Mouse (Mus musculus): ENCODE data around the gene Vmn1r70. TPM values are rescaled to one million over a fixed set of nuclear protein-coding genes. Genes with fewer than 3 reads are reported as not detected.

Vmn1r70 gene
- not detected in 2 replicates for polyA plus RNA-seq (2012; rRNA removed)

GRCm38 (mm10) chr7:10631232-10631631 is at the start of gene Vmn1r70:
Gene Vmn1r70 (plus strand): TSS chr7:10631532.
- no peak for TF ChIP-seq POLR2A (IDR thresholded peaks at IDR 0.05; ENCODE audit: low read depth, low read length)
- no peak for TF ChIP-seq CTCF (IDR thresholded peaks at IDR 0.05; ENCODE audit: extremely low read depth, insufficient read length, insufficient replicate concordance, low read depth, low read length)
- Histone ChIP-seq H3K36me3 (ENCODE audit: control insufficient read depth, insufficient read depth, low read length) (no peaks in the 10 kb centered on the region), H3K4me3 (ENCODE audit: low read depth, low read length) (no peak within 1 kb of the TSS), H3K27ac (ENCODE audit: insufficient read depth, low read depth, low read length) (no peak within 1 kb of the TSS), H3K27me3 (ENCODE audit: control insufficient read depth, insufficient read depth, low read length) (no peaks in the 10 kb centered on the region), H3K4me1 (ENCODE audit: control insufficient read depth, insufficient read depth, insufficient read length, low read length) (no peaks in the 10 kb centered on the region)
- WGBS = 67% methylated on average over 1 of the region's 1 CpGs

GRCm38 (mm10) chr7:10613559-10613958 is 17.8 kb upstream of the Vmn1r70 start, which contains the start of gene Vmn1r69:
Gene Vmn1r69 (minus strand): TSS chr7:10613659.
- no peak for TF ChIP-seq CTCF (IDR thresholded peaks at IDR 0.05; ENCODE audit: extremely low read depth, insufficient read length, insufficient replicate concordance, low read depth, low read length)
- TF ChIP-seq POLR2A (IDR thresholded peaks at IDR 0.05; ENCODE audit: low read depth, low read length) = no peak
- H3K27me3 ChIP-seq (ENCODE audit: control insufficient read depth, insufficient read depth, low read length) = no peaks in the 10 kb centered on the region

More at GRCm38 (mm10) chr7:10613559-10613958, 17.8 kb upstream of the Vmn1r70 start, which contains the start of gene Vmn1r69:
- Histone ChIP-seq H3K4me3 (ENCODE audit: low read depth, low read length) (no peak within 1 kb of the TSS), H3K27ac (ENCODE audit: insufficient read depth, low read depth, low read length) (no peak within 1 kb of the TSS), H3K36me3 (ENCODE audit: control insufficient read depth, insufficient read depth, low read length) (no peaks in the 10 kb centered on the region), H3K4me1 (ENCODE audit: control insufficient read depth, insufficient read depth, insufficient read length, low read length) (no peaks in the 10 kb centered on the region)

Other genes with a start within 250 kb of the Vmn1r70 start
- gene Vmn1r67, start 188.2 kb upstream of the Vmn1r70 start, polyA plus RNA-seq (2012; rRNA removed) = not detected in 2 replicates
- 0.05 TPM in 1 of 2 replicates, not detected in the other for gene Zik1, start 136.1 kb upstream of the Vmn1r70 start, polyA plus RNA-seq (2012; rRNA removed)
- not detected in 2 replicates for gene Vmn1r68, start 73.0 kb upstream of the Vmn1r70 start, polyA plus RNA-seq (2012; rRNA removed)
- not detected in 2 replicates for gene Vmn1r69, start 17.9 kb upstream of the Vmn1r70 start, polyA plus RNA-seq (2012; rRNA removed)
- gene Nlrp4b, start 56.3 kb downstream of the Vmn1r70 start, polyA plus RNA-seq (2012; rRNA removed) = not detected in 2 replicates
- not detected in 2 replicates for gene Vmn1r71, start 122.8 kb downstream of the Vmn1r70 start, polyA plus RNA-seq (2012; rRNA removed)

Data from small intestine, adult 2 months (tissue).